7 mouse cellular contexts compared by ENCODE assay signal in the genomic region with DNA sequence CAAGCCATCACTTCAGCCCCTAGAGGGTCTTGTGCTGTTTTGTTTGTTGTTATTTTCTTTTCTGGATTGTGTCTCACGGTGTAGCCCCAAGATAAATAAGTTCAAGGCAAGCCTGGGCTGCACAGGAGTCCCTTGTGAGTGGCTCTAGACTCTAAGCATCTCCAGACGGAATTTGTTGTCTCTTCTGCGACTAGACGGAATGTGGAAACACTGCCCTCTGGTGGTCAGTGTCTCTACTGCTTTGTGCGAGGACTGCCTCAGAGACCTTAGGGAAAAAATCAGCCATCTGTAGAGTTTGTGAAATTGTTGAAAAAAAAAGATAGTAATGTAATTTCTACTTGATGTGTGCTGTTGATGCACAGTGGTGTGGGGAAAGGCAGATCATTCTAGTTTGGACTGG. TPM values are rescaled to one million over a fixed set of nuclear protein-coding genes. Genes with fewer than 3 reads are reported as not detected.
DNase-seq lines count a peak whose midpoint lies in the region; ATAC-seq and TF ChIP-seq lines count a peak whose summit lies in the region.

No protein-coding gene starts in this region.

- ATAC-seq in erythroblast, adult 5-6 weeks (replicated peaks; ENCODE audit: low FRiP score, poor library complexity, severe bottlenecking), result peak; percentile 77
- peak; percentile 88 for ATAC-seq in megakaryocyte progenitor cell, adult 5-6 weeks (replicated peaks; ENCODE audit: poor library complexity)

- no peak overlapping the region for H3K4me3 ChIP-seq in small intestine, adult 2 months (ENCODE audit: low read depth, low read length)

- H3K27ac ChIP-seq in small intestine, adult 2 months (ENCODE audit: insufficient read depth, low read depth, low read length), result no peak overlapping the region

- H3K36me3 ChIP-seq in small intestine, adult 2 months (ENCODE audit: control insufficient read depth, insufficient read depth, low read length), result no peaks in the 10 kb centered on the region

- TF ChIP-seq CTCF in brain, embryonic 14.5 days (IDR thresholded peaks at IDR 0.05; ENCODE audit: borderline replicate concordance, extremely low read depth, insufficient read depth, insufficient read length), result peak; percentile 88
- TF ChIP-seq CTCF in small intestine, adult 2 months (IDR thresholded peaks at IDR 0.05; ENCODE audit: extremely low read depth, insufficient read length, insufficient replicate concordance, low read depth, low read length), result peak; percentile 81; the same call in 1 of the 2 replicates

- no peaks in the 10 kb centered on the region for H3K4me1 ChIP-seq in small intestine, adult 2 months (ENCODE audit: control insufficient read depth, insufficient read depth, insufficient read length, low read length)

- no peak for TF ChIP-seq POLR2A in brain, embryonic 14.5 days (IDR thresholded peaks at IDR 0.05; ENCODE audit: borderline replicate concordance, extremely low read depth, insufficient read depth, insufficient read length, poor library complexity, severe bottlenecking)
- TF ChIP-seq POLR2A in small intestine, adult 2 months (IDR thresholded peaks at IDR 0.05; ENCODE audit: low read depth, low read length), result no peak

- DNase-seq in Muller cell, postnatal 12 days (ENCODE audit: inconsistent ontology term), result peak; percentile 49
- peak; percentile 82 for DNase-seq in brain, embryonic 14.5 days (ENCODE audit: low read depth)
- peak; percentile 10 for DNase-seq in heart, postnatal 25 days (ENCODE audit: low spot score)
- peak; percentile 49 to 81 for DNase-seq in layer of hippocampus, adult 8-10 months (ENCODE audit: low spot score in 2 of 2)

- WGBS in small intestine, adult 2 months, result 0% methylated on average over 5 of the region's 5 CpGs

- H3K27me3 ChIP-seq in small intestine, adult 2 months (ENCODE audit: control insufficient read depth, insufficient read depth, low read length), result no peaks in the 10 kb centered on the region

- intact Hi-C loops in heart, postnatal 25 days (cut with DNase I), result loop anchor here (5.0 to 10.0 kb wide), 2 partner anchors 47 to 185 kb away; no protein-coding TSS in a partner anchor

RNA-seq across cellular contexts. Expression of gene Arpc1a, which starts 13.9 kb away (rescaled TPM):
- polyA plus RNA-seq in brain, embryonic 14.5 days (2012; rRNA removed), result 260 and 261 TPM in 2 replicates
- total RNA-seq in erythroblast, adult 5-6 weeks (2015; ENCODE audit: low replicate concordance), result 25.2 and 41.4 TPM in 2 replicates
- 13.6 and 27.2 TPM in 2 replicates for total RNA-seq in erythroblast, adult 5-6 weeks (2017; ENCODE audit: low replicate concordance)
- 10 to 100 TPM; 56.8 to 68.1 TPM for total RNA-seq in heart, postnatal 25 days (2021)
- 100 to 1,000 TPM; 223 to 245 (median 243) TPM for total RNA-seq in layer of hippocampus, adult 8-10 months (2022)
- total RNA-seq in megakaryocyte progenitor cell, adult 5-6 weeks (2015), result 72.3 and 79.9 TPM in 2 replicates
- total RNA-seq in megakaryocyte progenitor cell, adult 5-6 weeks (2017), result 47.7 and 51.2 TPM in 2 replicates
- polyA plus RNA-seq in small intestine, adult 2 months (2012; rRNA removed), result 59.7 and 105 TPM in 2 replicates

RNA-seq across cellular contexts. Expression of gene Kpna7, which starts 14.1 kb away (rescaled TPM):
- not detected in 2 replicates for polyA plus RNA-seq in brain, embryonic 14.5 days (2012; rRNA removed)
- not detected in 2 replicates for total RNA-seq in erythroblast, adult 5-6 weeks (2015; ENCODE audit: low replicate concordance)
- not detected in 2 replicates for total RNA-seq in erythroblast, adult 5-6 weeks (2017; ENCODE audit: low replicate concordance)
- not detected for total RNA-seq in heart, postnatal 25 days (2021)
- not detected for total RNA-seq in layer of hippocampus, adult 8-10 months (2022)
- not detected in 2 replicates for total RNA-seq in megakaryocyte progenitor cell, adult 5-6 weeks (2015)
- not detected in 2 replicates for total RNA-seq in megakaryocyte progenitor cell, adult 5-6 weeks (2017)
- polyA plus RNA-seq in small intestine, adult 2 months (2012; rRNA removed), result not detected in 2 replicates

RNA-seq across cellular contexts. Expression of gene 1700018F24Rik, which starts 26.9 kb away (rescaled TPM):
- polyA plus RNA-seq in brain, embryonic 14.5 days (2012; rRNA removed), result not detected in 2 replicates
- not detected in 2 replicates for total RNA-seq in erythroblast, adult 5-6 weeks (2015; ENCODE audit: low replicate concordance)
- not detected in 2 replicates for total RNA-seq in erythroblast, adult 5-6 weeks (2017; ENCODE audit: low replicate concordance)
- not detected for total RNA-seq in heart, postnatal 25 days (2021)
- total RNA-seq in layer of hippocampus, adult 8-10 months (2022), result not detected
- total RNA-seq in megakaryocyte progenitor cell, adult 5-6 weeks (2015), result not detected in 2 replicates
- total RNA-seq in megakaryocyte progenitor cell, adult 5-6 weeks (2017), result not detected in 2 replicates
- not detected in 2 replicates for polyA plus RNA-seq in small intestine, adult 2 months (2012; rRNA removed)

RNA-seq across cellular contexts. Expression of gene Gm4871, which starts 37.2 kb away (rescaled TPM):
- polyA plus RNA-seq in brain, embryonic 14.5 days (2012; rRNA removed), result not detected in 2 replicates
- total RNA-seq in erythroblast, adult 5-6 weeks (2015; ENCODE audit: low replicate concordance), result not detected in 2 replicates
- total RNA-seq in erythroblast, adult 5-6 weeks (2017; ENCODE audit: low replicate concordance), result not detected in 2 replicates
- total RNA-seq in heart, postnatal 25 days (2021), result not detected
- not detected for total RNA-seq in layer of hippocampus, adult 8-10 months (2022)
- total RNA-seq in megakaryocyte progenitor cell, adult 5-6 weeks (2015), result not detected in 2 replicates
- not detected in 2 replicates for total RNA-seq in megakaryocyte progenitor cell, adult 5-6 weeks (2017)
- polyA plus RNA-seq in small intestine, adult 2 months (2012; rRNA removed), result not detected in 2 replicates

RNA-seq across cellular contexts. Expression of gene Arpc1b, which starts 44.3 kb away (rescaled TPM):
- polyA plus RNA-seq in brain, embryonic 14.5 days (2012; rRNA removed), result 57.3 and 67.2 TPM in 2 replicates
- total RNA-seq in erythroblast, adult 5-6 weeks (2015; ENCODE audit: low replicate concordance), result 60.5 and 70.8 TPM in 2 replicates
- 46.7 and 74.1 TPM in 2 replicates for total RNA-seq in erythroblast, adult 5-6 weeks (2017; ENCODE audit: low replicate concordance)
- 10 to 100 TPM; 75.3 to 85.4 TPM for total RNA-seq in heart, postnatal 25 days (2021)
- total RNA-seq in layer of hippocampus, adult 8-10 months (2022), result 10 to 100 TPM; 16.9 to 66.2 (median 37.8) TPM
- 252 and 253 TPM in 2 replicates for total RNA-seq in megakaryocyte progenitor cell, adult 5-6 weeks (2015)
- 169 and 205 TPM in 2 replicates for total RNA-seq in megakaryocyte progenitor cell, adult 5-6 weeks (2017)
- 595 and 1,197 TPM in 2 replicates for polyA plus RNA-seq in small intestine, adult 2 months (2012; rRNA removed)

Comparison
In these comparisons a context has a peak if more than half of its experiments do, and no peak if none do; other contexts are left out.
1. DNase-seq: peak in every context shown above with its lines; median percentile 82 in brain, embryonic 14.5 days; 65 in layer of hippocampus, adult 8-10 months; 49 in Muller cell, postnatal 12 days; 10 in heart, postnatal 25 days.